Mouse (Mus musculus) heart, embryonic 11.5 days (tissue): ENCODE measurements around the gene Noc4l. TPM values are rescaled to one million over a fixed set of nuclear protein-coding genes. Genes with fewer than 3 reads are reported as not detected.

ENCODE experiments used
- ATAC-seq: fragments of 200-750 bp; cut with Nextera tagmentation; replicated peaks from 2 replicates; pipeline ENCODE4 v1.8.0; 2017; ENCODE audit warnings: moderate library complexity; ENCODE audit not compliant: insufficient number of reproducible peaks, low FRiP score, low TSS enrichment
- H3K27ac ChIP-seq: fragments of 300-500 bp; sonication (generic); 2 replicates; pipeline ENCODE4 v1.5.1; 2014; ENCODE audit warnings: mild to moderate bottlenecking, low read depth, low read length
- H3K27me3 ChIP-seq: fragments of 300-500 bp; sonication (generic); 2 replicates; pipeline ENCODE4 v1.6.1; 2014; ENCODE audit warnings: mild to moderate bottlenecking, low read length, mixed read lengths; ENCODE audit not compliant: control insufficient read depth, insufficient read depth
- H3K36me3 ChIP-seq: fragments of 300-500 bp; sonication (generic); 2 replicates; pipeline ENCODE4 v1.6.1; 2014; ENCODE audit warnings: mild to moderate bottlenecking, low read length, moderate library complexity, mixed read lengths; ENCODE audit not compliant: control insufficient read depth, insufficient read depth
- H3K4me1 ChIP-seq: fragments of 300-500 bp; sonication (generic); 2 replicates; pipeline ENCODE4 v1.6.1; 2014; ENCODE audit warnings: low read length; ENCODE audit not compliant: control insufficient read depth, insufficient read depth
- H3K4me2 ChIP-seq: fragments of 300-500 bp; sonication (generic); 2 replicates; pipeline ENCODE4 v1.6.1; 2014; ENCODE audit warnings: mild to moderate bottlenecking, moderate library complexity
- H3K4me3 ChIP-seq: fragments of 300-500 bp; sonication (generic); 2 replicates; pipeline ENCODE4 v1.5.1; 2014; ENCODE audit warnings: low read depth, low read length
- H3K9ac ChIP-seq: fragments of 300-500 bp; sonication (generic); 2 replicates; pipeline ENCODE4 v1.6.1; 2014; ENCODE audit warnings: mild to moderate bottlenecking, low read depth, low read length, moderate library complexity
- H3K9me3 ChIP-seq: fragments of 300-500 bp; sonication (generic); replicated peaks from 2 replicates; pipeline ENCODE4 v1.6.1; 2016; ENCODE audit warnings: low read length; ENCODE audit not compliant: control insufficient read depth
- WGBS: fragments of 180-500 bp; shearing (Covaris S2); extraction: QIAGEN DNeasy Blood & Tissue Kit; methylation state at CpG from one replicate; pipeline ENCODE4 v1.1.7; 2014; ENCODE audit not compliant: insufficient replicate concordance; 5-methylcytosine and 5-hydroxymethylcytosine counted together
- polyA plus RNA-seq: library from polyadenylated mRNA; unstranded; fragments of >200 nt; fragmentation: Nextera tagmentation; extraction: Ambion mirVana; gene quantifications from 2 replicates; pipeline ENCODE4 v1.2.1, GENCODE M21; 2014

Gene Noc4l
- polyA plus RNA-seq, 1 experiment from 2014 or later = 41.7 TPM

- Histone ChIP-seq H3K27ac (no peak overlapping the region), H3K36me3 (peaks cover 19% of the 10 kb centered on the region), H3K27me3 (no peaks in the 10 kb centered on the region), H3K9me3 (0 out of 2 replicates have a peak, but pooled peaks cover 2% of the 10 kb centered on the region), H3K4me1 (no peaks in the 10 kb centered on the region), H3K4me2 (no peak overlapping the region), H3K4me3 (no peak overlapping the region), H3K9ac (no peak overlapping the region)
- no peak for ATAC-seq
Measured at GRCm38 (mm10) chr5:110646377-110646776, 6.8 kb downstream of the Noc4l start.

- WGBS = 22% methylated on average over 12 of the region's 12 CpGs
- Histone ChIP-seq H3K27me3 (peaks cover 3% of the 10 kb centered on the region; the same call in 1 of the 2 replicates), H3K4me1 (no peaks in the 10 kb centered on the region), H3K4me3 (no peak overlapping the region), H3K36me3 (no peaks in the 10 kb centered on the region), H3K4me2 (peak overlapping the region; percentile 49), H3K9me3 (0 out of 2 replicates have a peak, but pooled peaks cover 2% of the 10 kb centered on the region), H3K27ac (no peak overlapping the region), H3K9ac (no peak overlapping the region)
- ATAC-seq = no peak
Measured at GRCm38 (mm10) chr5:110639459-110639858, 13.8 kb downstream of the Noc4l start.

DNA sequence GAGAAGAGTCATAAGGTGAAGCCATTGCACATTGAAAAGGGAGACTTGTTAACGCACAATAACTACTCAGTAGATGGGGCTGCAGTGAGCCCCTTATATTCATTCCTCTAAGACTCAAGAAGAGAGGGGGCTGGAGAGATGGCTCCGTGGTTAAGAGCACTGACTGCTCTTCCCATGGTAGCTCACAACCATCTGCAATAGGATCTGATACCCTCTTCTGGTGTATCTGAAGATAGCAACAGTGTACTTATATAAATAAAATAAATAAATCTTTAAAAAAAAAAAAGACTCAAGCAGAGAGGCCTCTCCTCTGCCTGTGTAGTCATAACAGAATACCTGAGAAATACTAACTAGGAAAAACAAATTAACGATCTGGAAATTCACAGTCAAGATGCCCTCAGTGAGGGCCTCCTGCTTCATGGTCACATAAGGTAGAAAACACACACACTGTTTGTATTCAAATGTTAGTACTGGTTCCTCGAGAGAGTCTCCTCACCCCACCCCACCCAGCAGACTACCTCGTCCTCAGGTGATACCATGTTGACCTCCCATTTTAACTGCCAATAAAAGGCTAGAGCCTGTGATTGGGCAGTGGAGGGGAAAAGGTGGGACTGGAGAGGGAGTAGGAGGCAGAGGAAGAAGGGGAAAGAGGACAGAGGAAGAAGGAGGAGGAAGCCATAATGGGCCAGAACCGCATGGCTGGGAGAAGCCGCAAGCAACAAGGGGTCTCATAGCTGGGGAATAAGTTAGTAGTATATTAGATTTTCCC lies 14.7 kb downstream of the Noc4l start:
- Histone ChIP-seq H3K27me3 (peaks cover 3% of the 10 kb centered on the region; the same call in 1 of the 2 replicates), H3K27ac (no peak overlapping the region), H3K4me1 (no peaks in the 10 kb centered on the region), H3K9me3 (0 out of 2 replicates have a peak, but pooled peaks cover 2% of the 10 kb centered on the region), H3K36me3 (no peaks in the 10 kb centered on the region), H3K4me2 (no peak overlapping the region), H3K9ac (no peak overlapping the region), H3K4me3 (no peak overlapping the region)
- no peak for ATAC-seq
- 70% methylated on average over 7 of the region's 7 CpGs for WGBS

- H3K9me3 ChIP-seq = no peaks in the 10 kb centered on the region
- WGBS = 45% methylated on average over 6 of the region's 6 CpGs
- no peak for ATAC-seq
Measured at GRCm38 (mm10) chr5:110635951-110636707, 17.1 kb downstream of the Noc4l start.

GRCm38 (mm10) chr5:110629525-110630120 lies 23.6 kb downstream of the Noc4l start:
- 69% methylated on average over 2 of the region's 2 CpGs for WGBS
- Histone ChIP-seq H3K9ac (no peak overlapping the region), H3K4me2 (no peak overlapping the region), H3K27ac (no peak overlapping the region), H3K27me3 (peaks cover 16% of the 10 kb centered on the region), H3K4me1 (no peaks in the 10 kb centered on the region), H3K9me3 (no peaks in the 10 kb centered on the region), H3K36me3 (no peaks in the 10 kb centered on the region), H3K4me3 (no peak overlapping the region)
- no peak for ATAC-seq

More at GRCm38 (mm10) chr5:110635951-110636707, 17.1 kb downstream of the Noc4l start:
- Histone ChIP-seq H3K36me3 (no peaks in the 10 kb centered on the region), H3K27ac (no peak overlapping the region), H3K9ac (no peak overlapping the region), H3K27me3 (peaks cover 3% of the 10 kb centered on the region; the same call in 1 of the 2 replicates), H3K4me3 (no peak overlapping the region), H3K4me1 (no peaks in the 10 kb centered on the region), H3K4me2 (no peak overlapping the region)

- no peak for ATAC-seq
- Histone ChIP-seq H3K4me2 (no peak overlapping the region), H3K36me3 (no peaks in the 10 kb centered on the region), H3K4me3 (no peak overlapping the region), H3K27me3 (peaks cover 16% of the 10 kb centered on the region), H3K27ac (no peak overlapping the region), H3K9me3 (no peaks in the 10 kb centered on the region), H3K9ac (no peak overlapping the region), H3K4me1 (no peaks in the 10 kb centered on the region)
- 17% methylated on average over 19 of the region's 19 CpGs for WGBS
Measured at GRCm38 (mm10) chr5:110628156-110628555, 25.1 kb downstream of the Noc4l start.

GRCm38 (mm10) chr5:110627351-110627750 lies 25.9 kb downstream of the Noc4l start:
- no peak overlapping the region for H3K9ac ChIP-seq
- H3K4me2 ChIP-seq = no peak overlapping the region
- no peaks in the 10 kb centered on the region for H3K4me1 ChIP-seq
- H3K36me3 ChIP-seq = no peaks in the 10 kb centered on the region
- H3K27ac ChIP-seq = no peak overlapping the region
- H3K27me3 ChIP-seq = peaks cover 16% of the 10 kb centered on the region
- 51% methylated on average over 10 of the region's 10 CpGs for WGBS
- no peaks in the 10 kb centered on the region for H3K9me3 ChIP-seq
- H3K4me3 ChIP-seq = no peak overlapping the region
- ATAC-seq = no peak

- Histone ChIP-seq H3K9me3 (no peaks in the 10 kb centered on the region), H3K27ac (no peak overlapping the region), H3K4me1 (no peaks in the 10 kb centered on the region), H3K9ac (no peak overlapping the region), H3K36me3 (no peaks in the 10 kb centered on the region), H3K27me3 (peaks cover 16% of the 10 kb centered on the region), H3K4me3 (no peak overlapping the region), H3K4me2 (no peak overlapping the region)
- WGBS = 82% methylated on average over 2 of the region's 2 CpGs
- no peak for ATAC-seq
Measured at GRCm38 (mm10) chr5:110624319-110624718, 28.9 kb downstream of the Noc4l start.
